8 mouse cellular contexts compared by ENCODE assay signal in the genomic region with DNA sequence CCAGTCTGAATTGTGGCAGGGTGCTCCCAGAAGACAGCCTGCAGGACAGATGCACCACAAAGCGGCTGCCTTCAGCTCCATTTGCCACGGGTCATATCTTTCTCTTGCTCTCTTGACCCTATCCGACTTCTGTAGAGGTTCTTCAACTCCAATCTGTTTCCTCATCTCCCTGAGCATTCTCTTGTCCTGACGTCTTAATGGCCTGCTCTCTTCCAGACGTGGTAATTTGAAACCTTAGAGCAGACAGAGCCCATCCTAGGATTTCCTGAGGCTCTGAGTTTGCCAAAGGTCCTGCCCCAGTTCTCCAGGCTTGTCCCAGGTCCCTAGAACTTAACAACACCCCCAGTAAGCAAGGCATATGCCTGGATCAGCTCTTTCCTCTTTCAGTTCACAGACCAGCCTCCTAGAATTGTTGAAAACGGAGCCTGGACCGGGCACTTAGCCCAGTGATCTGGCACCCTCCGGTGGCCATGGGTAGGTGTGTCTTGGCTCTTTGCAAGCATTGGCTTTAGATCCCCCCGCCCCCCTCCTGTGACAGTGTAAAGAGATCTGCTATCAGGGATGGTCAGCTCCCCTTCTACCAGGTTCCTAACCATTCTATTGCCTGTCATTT. TPM values are rescaled to one million over a fixed set of nuclear protein-coding genes. Genes with fewer than 3 reads are reported as not detected.
DNase-seq lines count a peak whose midpoint lies in the region; ATAC-seq and TF ChIP-seq lines count a peak whose summit lies in the region.

No protein-coding gene starts in this region.

- H3K4me3 ChIP-seq in left cerebral cortex, adult 2 months: no peak overlapping the region
- no peak overlapping the region for H3K4me3 ChIP-seq in hindbrain, embryonic 14.5 days (replicated peaks; ENCODE audit: low read length)
- no peak overlapping the region for H3K4me3 ChIP-seq in limb, embryonic 13.5 days
- no peak overlapping the region for H3K4me3 ChIP-seq in myocyte

- no peak overlapping the region for H3K9ac ChIP-seq in hindbrain, embryonic 14.5 days
- no peak overlapping the region for H3K9ac ChIP-seq in limb, embryonic 13.5 days

- no peak for TF ChIP-seq POLR2A in myocyte (IDR thresholded peaks at IDR 0.05; ENCODE audit: insufficient read length, low read depth)

- H3K36me3 ChIP-seq in hindbrain, embryonic 14.5 days (replicated peaks; ENCODE audit: control insufficient read depth, insufficient read depth): no peaks in the 10 kb centered on the region
- H3K36me3 ChIP-seq in limb, embryonic 13.5 days: no peaks in the 10 kb centered on the region
- H3K36me3 ChIP-seq in myocyte (ENCODE audit: control insufficient read depth, insufficient read depth): no peaks in the 10 kb centered on the region

- H3K79me2 ChIP-seq in myocyte (ENCODE audit: control insufficient read depth, insufficient read depth): no peaks in the 10 kb centered on the region

- peak overlapping the region; percentile 21; the same call in 1 of the 2 replicates for H3K4me2 ChIP-seq in hindbrain, embryonic 14.5 days (replicated peaks)
- peak overlapping the region; percentile 12 for H3K4me2 ChIP-seq in limb, embryonic 13.5 days (replicated peaks)
- H3K4me2 ChIP-seq in myocyte (ENCODE audit: low read depth): peak overlapping the region; percentile 76

- 7% methylated on average over 9 of the region's 9 CpGs for WGBS in hindbrain, embryonic 14.5 days
- 6% methylated on average over 9 of the region's 9 CpGs for WGBS in limb, embryonic 13.5 days

- no peaks in the 10 kb centered on the region for H3K27me3 ChIP-seq in hindbrain, embryonic 14.5 days (ENCODE audit: control insufficient read depth, insufficient read depth, low read length)
- H3K27me3 ChIP-seq in limb, embryonic 13.5 days: no peaks in the 10 kb centered on the region
- no peaks in the 10 kb centered on the region for H3K27me3 ChIP-seq in myocyte (ENCODE audit: control insufficient read depth, insufficient read depth, insufficient read length)

- no peak overlapping the region for H3K27ac ChIP-seq in left cerebral cortex, adult 2 months
- no peak overlapping the region for H3K27ac ChIP-seq in hindbrain, embryonic 14.5 days
- H3K27ac ChIP-seq in limb, embryonic 13.5 days: no peak overlapping the region

- H3K4me1 ChIP-seq in hindbrain, embryonic 14.5 days (replicated peaks; ENCODE audit: control insufficient read depth, insufficient read depth, low read length): no peaks in the 10 kb centered on the region
- peaks cover 9% of the 10 kb centered on the region for H3K4me1 ChIP-seq in limb, embryonic 13.5 days

- no peak overlapping the region for H3ac ChIP-seq in myocyte (ENCODE audit: control insufficient read depth, insufficient read length)

- intact Hi-C loops in left cerebral cortex, adult 2 months (cut with DNase I): no loop called here

- peak in 1 of 2 experiments; percentile 20 for DNase-seq in left cerebral cortex, adult 2 months (ENCODE audit: extremely low spot score in 1 of 2, low spot score in 2 of 2)
- no peak for DNase-seq in left cerebral cortex, adult 11 months (ENCODE audit: low spot score)
- peak; percentile 71 for DNase-seq in brain, adult 2 months (ENCODE audit: low read depth, low spot score)
- peak; percentile 49 for DNase-seq in hindbrain, embryonic 14.5 days (ENCODE audit: low spot score)
- peak; percentile 24 for DNase-seq in testis, postnatal 14 days (ENCODE audit: low spot score)

- TF ChIP-seq CTCF in left cerebral cortex, adult 2 months (IDR thresholded peaks at IDR 0.05): peak; percentile 25

- ATAC-seq in erythroid progenitor cell, adult 5-6 weeks (replicated peaks; ENCODE audit: low FRiP score, poor library complexity, severe bottlenecking): peak; percentile 67
- no peak for ATAC-seq in hindbrain, embryonic 14.5 days (ENCODE audit: low FRiP score)
- ATAC-seq in limb, embryonic 13.5 days (ENCODE audit: low FRiP score, low read depth): no peak

- no peaks in the 10 kb centered on the region for H3K9me3 ChIP-seq in hindbrain, embryonic 14.5 days (ENCODE audit: control insufficient read depth, low read length)
- no peaks in the 10 kb centered on the region for H3K9me3 ChIP-seq in limb, embryonic 13.5 days

TF ChIP-seq in myocyte, 11 proteins besides CTCF, POLR2A, EP300 and RAD21:
- TF ChIP-seq MAX (IDR thresholded peaks at IDR 0.05; ENCODE audit: low read depth) (no peak), REST (IDR thresholded peaks at IDR 0.05; ENCODE audit: insufficient read depth, insufficient read length) (no peak), SRF (IDR thresholded peaks at IDR 0.05; ENCODE audit: control insufficient read depth, insufficient read length, low read depth) (no peak), USF1 (IDR thresholded peaks at IDR 0.05; ENCODE audit: low read depth) (no peak), CEBPB (IDR thresholded peaks at IDR 0.05; ENCODE audit: insufficient read depth, poor library complexity, severe bottlenecking) (no peak), TCF12 (IDR thresholded peaks at IDR 0.05; ENCODE audit: insufficient read depth, poor library complexity, severe bottlenecking) (no peak), TCF3 (IDR thresholded peaks at IDR 0.05; ENCODE audit: insufficient read length, low read depth) (no peak), E2F4 (IDR thresholded peaks at IDR 0.05; ENCODE audit: insufficient read depth) (no peak)

RNA-seq across cellular contexts. Expression of gene Med13, which starts 38.2 kb away (rescaled TPM):
- total RNA-seq in left cerebral cortex, adult 2 months (2021): 10 to 100 TPM; 60.5 to 61.2 TPM
- 70.8 and 86.1 TPM in 2 replicates for total RNA-seq in erythroid progenitor cell, adult 5-6 weeks (2015; ENCODE audit: low replicate concordance)
- 66.0 and 76.8 TPM in 2 replicates for total RNA-seq in erythroid progenitor cell, adult 5-6 weeks (2017; ENCODE audit: low replicate concordance)
- polyA plus RNA-seq in hindbrain, embryonic 14.5 days (2014; fragmentation: Nextera tagmentation; extraction: Ambion mirVana): 12.7 and 13.2 TPM in 2 replicates
- polyA plus RNA-seq in limb, embryonic 13.5 days (2015; fragmentation: Nextera tagmentation; extraction: Ambion mirVana): 10.2 and 10.7 TPM in 2 replicates
- 6.2 TPM for polyA plus RNA-seq in myocyte (2012; fragmentation: generic; extraction: Trizol)

Comparison
In these comparisons a context has a peak if more than half of its experiments do, and no peak if none do; other contexts are left out.
1. H3K4me2 ChIP-seq: peak in every context shown above with its lines; median percentile 76 in myocyte; 21 in hindbrain, embryonic 14.5 days; 12 in limb, embryonic 13.5 days.